Mouse (Mus musculus) cerebellum, adult 2 months (tissue): Measurements from ENCODE around the gene Tfap2c. TPM values are rescaled to one million over a fixed set of nuclear protein-coding genes. Genes with fewer than 3 reads are reported as not detected.

Experiments
- DNase-seq, 2 experiments: peaks; one replicate each; pipeline ENCODE4 v3.0.0; 2021
- H3K27ac ChIP-seq: fragments of 200-500 bp; 2 replicates; pipeline ENCODE4 v1.5.1; 2012; ENCODE audit warnings: low read length, control low read depth, inconsistent platforms; ENCODE audit not compliant: insufficient read depth
- H3K27me3 ChIP-seq: fragments of 200-500 bp; 2 replicates; pipeline ENCODE4 v1.6.1; 2012; ENCODE audit warnings: inconsistent platforms, mild to moderate bottlenecking, low read length, moderate library complexity; ENCODE audit not compliant: control insufficient read depth, insufficient read depth
- H3K4me1 ChIP-seq: fragments of 200-500 bp; 2 replicates; pipeline ENCODE4 v1.6.1; 2011; ENCODE audit warnings: low read length; ENCODE audit not compliant: control insufficient read depth, insufficient read depth
- H3K4me3 ChIP-seq: fragments of 200-500 bp; replicated peaks from 2 replicates; pipeline ENCODE3; 2011; ENCODE audit warnings: mild to moderate bottlenecking, low read depth, low read length, control low read depth; ENCODE audit not compliant: insufficient read depth
- CTCF ChIP-seq: fragments of 200-500 bp; IDR thresholded peaks from 2 replicates; pipeline ENCODE4 v1.5.1; 2011; ENCODE audit warnings: low read depth, mild to moderate bottlenecking, control low read depth, low read length, moderate library complexity, borderline replicate concordance; ENCODE audit not compliant: insufficient read depth
- POLR2A ChIP-seq: fragments of 200-500 bp; IDR thresholded peaks from 2 replicates; pipeline ENCODE4 v1.6.1; 2011; ENCODE audit warnings: low read length, control low read depth, borderline replicate concordance; ENCODE audit not compliant: insufficient read depth
- WGBS: fragments of 180-500 bp; shearing (Covaris S2); methylation state at CpG from one replicate; pipeline ENCODE4 v1.1.7; 2018; 5-methylcytosine and 5-hydroxymethylcytosine counted together
- polyA plus RNA-seq: library from polyadenylated mRNA; depleted of rRNA; stranded (reverse); fragments of >200 nt; gene quantifications from 2 replicates; pipeline ENCODE4 v1.2.3, GENCODE M21; 2012

Gene Tfap2c
- polyA plus RNA-seq, 1 experiment: 0.07 TPM

DNA sequence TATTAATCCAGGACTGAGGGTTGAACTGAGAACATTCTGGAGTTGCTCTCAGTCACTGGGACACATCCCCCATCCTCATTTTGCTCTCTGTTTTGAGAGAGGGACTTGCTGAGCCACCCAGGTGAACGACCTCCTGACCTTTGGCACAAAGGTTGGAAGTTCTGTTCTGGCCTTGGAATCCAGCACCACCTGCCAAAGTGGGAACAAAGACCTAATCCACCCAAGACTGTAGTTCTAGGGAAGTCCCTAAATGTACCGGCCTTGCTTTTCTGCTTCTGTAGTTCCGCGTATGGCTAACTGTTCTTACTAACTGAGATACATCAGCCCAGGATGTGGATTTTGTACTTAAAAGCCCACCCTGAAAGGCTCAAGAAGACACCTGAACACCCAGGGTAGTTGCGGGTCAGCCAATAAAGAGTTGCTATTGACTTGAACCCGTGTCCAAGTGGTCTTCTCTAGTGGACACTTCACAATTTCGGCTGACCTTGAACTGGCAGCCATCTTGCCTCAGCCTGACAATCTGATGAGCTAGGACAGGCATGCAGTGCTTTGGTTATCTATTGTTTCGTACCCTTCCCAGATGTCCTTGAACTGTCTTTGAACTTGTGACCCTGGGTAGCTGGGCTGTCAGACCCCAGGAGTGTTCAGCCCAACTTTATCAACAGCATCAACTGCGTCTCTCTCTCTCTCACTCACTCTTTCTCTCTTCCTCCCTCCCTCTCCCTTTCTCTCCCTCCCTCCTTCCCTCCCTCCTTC is 28.6 kb upstream of the Tfap2c start:
- no peak for DNase-seq
- Histone ChIP-seq H3K4me3 (no peak overlapping the region), H3K27ac (no peak overlapping the region), H3K4me1 (no peaks in the 10 kb centered on the region), H3K27me3 (no peaks in the 10 kb centered on the region)
- 84% methylated on average over 9 of the region's 9 CpGs for WGBS
- TF ChIP-seq POLR2A (no peak), CTCF (no peak)

DNA sequence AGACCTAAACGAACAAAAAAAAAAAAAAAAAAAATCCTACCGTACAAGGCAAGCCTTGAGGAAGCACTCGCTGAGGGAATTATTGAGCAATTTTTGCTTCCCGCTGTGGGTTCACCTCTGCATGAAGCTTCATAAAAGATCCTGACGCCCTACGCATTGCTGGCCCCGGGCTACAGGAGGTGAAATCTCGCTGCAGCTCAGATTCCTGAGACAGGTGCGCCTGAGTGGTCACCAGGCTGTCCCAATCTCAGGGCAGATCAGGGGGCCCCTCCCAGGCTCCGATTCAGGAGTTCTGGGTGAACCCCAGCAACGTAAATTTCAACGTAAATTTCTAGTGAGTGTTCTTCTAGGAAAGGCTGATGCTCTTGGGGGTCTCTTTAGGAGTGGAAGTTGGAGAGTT is 26.9 kb upstream of the Tfap2c start:
- no peaks in the 10 kb centered on the region for H3K27me3 ChIP-seq
- DNase-seq: no peak
- H3K4me3 ChIP-seq: no peak overlapping the region
- H3K4me1 ChIP-seq: no peaks in the 10 kb centered on the region
- no peak for TF ChIP-seq CTCF
- no peak for TF ChIP-seq POLR2A
- 81% methylated on average over 12 of the region's 12 CpGs for whole genome bisulfite sequencing
- H3K27ac ChIP-seq: no peak overlapping the region

DNA sequence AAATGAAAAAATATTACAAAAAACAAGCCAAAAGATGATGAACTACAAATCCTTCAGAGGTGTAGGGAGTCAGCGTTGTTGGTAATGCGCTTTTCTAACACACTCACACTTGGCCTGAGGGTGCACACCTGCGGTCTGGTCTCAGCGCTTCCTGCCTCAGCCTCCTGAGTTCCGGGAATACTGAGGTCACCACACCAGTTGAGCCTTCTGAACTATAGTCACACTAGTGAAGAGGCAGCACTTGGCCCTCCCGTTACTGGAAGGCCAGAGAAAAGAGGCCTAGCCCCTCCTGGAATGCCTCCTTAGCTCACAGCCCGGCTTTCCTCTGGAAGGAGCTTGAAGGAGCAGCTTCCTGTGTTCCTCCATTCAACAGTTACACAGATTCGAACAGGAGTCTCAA is 22.2 kb upstream of the Tfap2c start:
- 83% methylated on average over 8 of the region's 8 CpGs for WGBS
- H3K4me3 ChIP-seq: no peak overlapping the region
- no peak for TF ChIP-seq CTCF
- TF ChIP-seq POLR2A: no peak
- H3K27ac ChIP-seq: no peak overlapping the region
- no peaks in the 10 kb centered on the region; the same call in 1 of the 2 replicates for H3K27me3 ChIP-seq
- no peak for DNase-seq
- no peaks in the 10 kb centered on the region for H3K4me1 ChIP-seq

DNA sequence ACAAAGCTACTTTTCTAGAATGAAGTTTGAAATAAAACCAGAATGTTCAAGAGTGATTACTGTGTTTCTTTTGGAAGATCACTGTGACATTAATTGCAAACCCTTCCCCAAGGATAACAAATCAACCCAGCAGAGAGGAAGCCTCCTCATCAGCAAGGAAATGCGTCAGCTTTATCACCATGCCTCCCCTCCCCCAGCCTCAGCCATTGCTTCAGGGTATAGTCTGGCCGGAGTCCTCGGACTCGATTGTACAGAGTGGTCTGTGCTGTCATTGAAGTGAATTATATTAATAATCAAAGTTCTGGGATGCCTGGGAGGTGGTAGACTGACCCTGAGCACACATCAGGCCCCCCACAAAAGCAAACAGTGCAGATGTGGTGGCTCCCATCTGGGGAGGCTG is 5.4 kb upstream of the Tfap2c start:
- no peak for DNase-seq
- H3K4me3 ChIP-seq: no peak overlapping the region
- 45% methylated on average over 4 of the region's 4 CpGs for WGBS
- H3K4me1 ChIP-seq: no peaks in the 10 kb centered on the region
- H3K27ac ChIP-seq: no peak overlapping the region
- peaks cover 11% of the 10 kb centered on the region; the same call in 1 of the 2 replicates for H3K27me3 ChIP-seq
- TF ChIP-seq CTCF (no peak), POLR2A (no peak)

DNA sequence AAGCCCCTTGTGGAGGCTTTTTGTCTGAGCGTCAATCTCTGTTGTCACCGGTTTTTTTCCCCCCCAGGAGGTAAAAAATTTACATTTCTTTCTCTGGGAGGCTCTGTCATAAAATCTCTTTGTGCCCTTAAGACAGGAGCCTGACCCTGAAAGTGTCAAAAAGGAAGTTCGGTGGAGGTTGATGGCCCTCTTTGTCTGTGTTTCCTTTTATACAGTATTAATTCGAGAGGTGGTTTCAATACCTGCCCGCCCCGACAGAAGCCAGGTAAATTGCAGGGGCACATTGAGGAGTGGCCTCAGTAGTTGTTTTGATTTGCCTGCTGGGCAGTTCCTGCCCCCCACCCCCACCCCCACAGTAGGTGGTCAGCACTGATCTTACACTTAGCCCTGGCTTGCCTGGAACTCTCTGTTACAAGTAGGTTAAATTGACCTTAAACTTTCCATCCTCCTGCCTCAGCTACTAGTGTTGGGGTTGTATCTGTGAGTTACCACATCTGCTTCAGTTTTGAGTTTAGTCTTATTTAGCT is 4.7 kb upstream of the Tfap2c start:
- 11% methylated on average over 6 of the region's 6 CpGs for WGBS
- H3K27me3 ChIP-seq: peaks cover 16% of the 10 kb centered on the region; the same call in 1 of the 2 replicates

DNA sequence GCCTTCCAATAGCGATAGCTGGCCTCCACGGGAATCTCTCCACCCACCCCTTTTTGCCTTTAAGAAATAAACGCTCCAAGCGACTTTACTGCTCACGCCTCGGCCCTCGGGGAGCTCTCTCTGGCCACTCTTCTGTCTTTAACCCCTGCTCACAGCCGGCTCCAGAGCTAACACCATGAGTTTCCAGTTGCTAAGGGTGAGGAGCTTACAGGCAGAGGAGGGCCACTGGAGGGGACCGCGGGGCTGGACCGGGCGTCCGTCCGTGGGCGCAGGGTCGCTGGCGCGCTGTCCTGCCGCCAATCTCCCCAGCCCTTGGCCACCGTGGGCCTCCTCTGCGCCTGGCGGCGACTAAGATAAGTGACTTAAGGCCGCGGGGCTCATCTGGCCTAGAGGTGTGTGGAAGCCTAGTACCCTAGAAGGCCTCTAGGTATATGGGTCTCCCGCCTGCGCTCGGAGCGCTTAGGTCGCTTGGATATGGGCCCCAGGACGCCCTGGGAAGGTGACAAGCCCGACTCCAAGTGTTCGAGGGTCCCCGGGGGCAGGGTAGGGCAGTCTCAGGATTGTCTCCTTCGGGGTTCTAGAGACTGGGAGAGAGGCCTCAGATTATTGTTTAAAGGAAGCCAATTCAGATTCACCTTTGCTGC is 3.7 kb upstream of the Tfap2c start:
- H3K4me3 ChIP-seq: no peak overlapping the region
- DNase-seq: no peak
- TF ChIP-seq POLR2A: no peak
- no peak for TF ChIP-seq CTCF
- H3K4me1 ChIP-seq: no peaks in the 10 kb centered on the region
- no peak overlapping the region for H3K27ac ChIP-seq
- 4% methylated on average over 35 of the region's 35 CpGs for WGBS
- peaks cover 17% of the 10 kb centered on the region; the same call in 1 of the 2 replicates for H3K27me3 ChIP-seq

More for the DNA sequence above, 4.7 kb upstream of the Tfap2c start:
- Histone ChIP-seq H3K4me1 (no peaks in the 10 kb centered on the region), H3K27ac (no peak overlapping the region), H3K4me3 (no peak overlapping the region)
- no peak for TF ChIP-seq CTCF
- TF ChIP-seq POLR2A: no peak
- DNase-seq: no peak

DNA sequence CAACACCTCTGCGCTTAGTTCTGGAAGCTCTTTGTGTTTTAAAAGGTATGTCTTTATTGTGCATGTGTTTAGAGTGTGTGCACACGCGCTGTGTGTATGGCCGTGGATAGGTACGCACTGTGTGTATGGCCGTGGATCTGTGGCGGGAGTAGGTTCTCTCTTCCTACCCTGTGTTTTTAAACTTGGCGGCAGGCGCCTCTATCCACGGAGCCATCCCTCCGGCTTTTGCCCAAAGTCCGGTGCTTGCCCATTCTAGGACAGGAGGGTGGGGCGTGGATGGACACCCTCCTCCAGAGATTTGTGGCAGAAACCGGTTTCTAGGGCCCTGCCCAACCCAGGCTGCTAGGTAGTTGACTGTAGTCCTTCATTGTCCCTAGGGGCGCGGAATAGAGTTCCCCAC is 2.8 kb upstream of the Tfap2c start:
- Histone ChIP-seq H3K27me3 (peaks cover 23% of the 10 kb centered on the region; the same call in 1 of the 2 replicates), H3K4me1 (no peaks in the 10 kb centered on the region), H3K4me3 (no peak overlapping the region), H3K27ac (no peak overlapping the region)
- DNase-seq: no peak
- WGBS: 7% methylated on average over 16 of the region's 16 CpGs
- TF ChIP-seq CTCF (no peak), POLR2A (no peak)

DNA sequence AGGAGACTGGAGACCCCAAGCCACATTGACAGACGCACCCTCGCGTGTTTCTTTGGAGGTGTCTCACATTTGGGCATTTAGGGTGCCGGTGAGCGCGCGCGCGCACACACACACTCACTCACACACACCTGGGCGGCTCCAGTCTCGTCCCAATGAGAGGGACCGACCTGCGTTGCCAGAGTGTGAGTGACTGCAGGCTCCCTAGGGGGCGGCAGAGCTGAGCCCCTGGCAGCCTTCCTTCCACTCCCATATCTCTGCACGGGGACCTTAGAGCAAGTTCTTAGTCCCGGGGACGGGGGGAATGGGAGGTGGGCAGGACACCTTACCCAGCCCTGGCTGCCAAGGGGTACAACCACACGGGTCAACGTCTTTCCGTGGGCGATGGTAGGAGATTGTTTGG is 2.3 kb upstream of the Tfap2c start:
- no peak for TF ChIP-seq POLR2A
- TF ChIP-seq CTCF: no peak
- H3K27me3 ChIP-seq: peaks cover 23% of the 10 kb centered on the region; the same call in 1 of the 2 replicates

More for the DNA sequence above, 2.3 kb upstream of the Tfap2c start:
- Histone ChIP-seq H3K27ac (no peak overlapping the region), H3K4me1 (no peaks in the 10 kb centered on the region), H3K4me3 (no peak overlapping the region)
- no peak for DNase-seq
- 1% methylated on average over 21 of the region's 21 CpGs for WGBS
